Mouse (Mus musculus) neural tube, embryonic 15.5 days (tissue): ENCODE measurements around the gene Zfp335. TPM values are rescaled to one million over a fixed set of nuclear protein-coding genes. Genes with fewer than 3 reads are reported as not detected.

Experiments
- ATAC-seq: fragments of 200-750 bp; cut with Nextera tagmentation; 2 replicates; pipeline ENCODE4 v1.8.0; 2017; ENCODE audit warnings: mild to moderate bottlenecking, moderate TSS enrichment, moderate library complexity; ENCODE audit not compliant: low FRiP score
- H3K27ac ChIP-seq: fragments of 300-500 bp; sonication (generic); replicated peaks from 2 replicates; pipeline ENCODE4 v1.5.1; 2015; ENCODE audit warnings: mild to moderate bottlenecking, inconsistent platforms
- H3K27me3 ChIP-seq: fragments of 300-500 bp; sonication (generic); replicated peaks from 2 replicates; pipeline ENCODE4 v1.6.1; 2015; ENCODE audit warnings: inconsistent platforms
- H3K36me3 ChIP-seq: fragments of 300-500 bp; sonication (generic); 2 replicates; pipeline ENCODE4 v1.6.1; 2015; ENCODE audit warnings: inconsistent platforms
- H3K4me1 ChIP-seq: fragments of 300-500 bp; sonication (generic); 2 replicates; pipeline ENCODE4 v1.6.1; 2015; ENCODE audit warnings: inconsistent platforms
- H3K4me2 ChIP-seq: fragments of 300-500 bp; sonication (generic); 2 replicates; pipeline ENCODE4 v1.6.1; 2015; ENCODE audit warnings: inconsistent platforms, mild to moderate bottlenecking, moderate library complexity
- H3K4me3 ChIP-seq: fragments of 300-500 bp; sonication (generic); replicated peaks from 2 replicates; pipeline ENCODE4 v1.5.1; 2015; ENCODE audit warnings: mild to moderate bottlenecking, inconsistent platforms
- H3K9ac ChIP-seq: fragments of 300-500 bp; sonication (generic); replicated peaks from 2 replicates; pipeline ENCODE4 v1.6.1; 2015; ENCODE audit warnings: mild to moderate bottlenecking, inconsistent platforms
- H3K9me3 ChIP-seq: fragments of 300-500 bp; sonication (generic); replicated peaks from 2 replicates; pipeline ENCODE4 v1.6.1; 2016; ENCODE audit warnings: inconsistent platforms
- WGBS: fragments of 180-500 bp; shearing (Covaris S2); methylation state at CpG from one replicate; pipeline ENCODE4 v1.1.7; 2015; ENCODE audit warnings: mixed read lengths; 5-methylcytosine and 5-hydroxymethylcytosine counted together
- polyA plus RNA-seq: library from polyadenylated mRNA; unstranded; fragments of >200 nt; fragmentation: Nextera tagmentation; extraction: Ambion mirVana; gene quantifications from 2 replicates; pipeline ENCODE4 v1.2.1, GENCODE M21; 2015

Gene Zfp335
- polyA plus RNA-seq, 1 experiment from 2014 or later, result 13.8 TPM

GRCm38 (mm10) chr2:164921984-164922383, 10.4 kb upstream of the Zfp335 start:
- 52% methylated on average over 7 of the region's 7 CpGs for WGBS
- peaks cover 17% of the 10 kb centered on the region; the same call in 1 of the 2 replicates for H3K4me1 ChIP-seq
- ATAC-seq, result no peak
- H3K36me3 ChIP-seq, result peaks cover 7% of the 10 kb centered on the region
- no peaks in the 10 kb centered on the region for H3K27me3 ChIP-seq
- no peak overlapping the region for H3K4me3 ChIP-seq
- no peak overlapping the region for H3K27ac ChIP-seq
- H3K9ac ChIP-seq, result no peak overlapping the region
- H3K9me3 ChIP-seq, result no peaks in the 10 kb centered on the region
- H3K4me2 ChIP-seq, result no peak overlapping the region

- no peaks in the 10 kb centered on the region for H3K27me3 ChIP-seq
- H3K4me2 ChIP-seq, result no peak overlapping the region
- ATAC-seq, result no peak
- 68% methylated on average over 4 of the region's 5 CpGs for WGBS
- H3K27ac ChIP-seq, result no peak overlapping the region
- H3K36me3 ChIP-seq, result peaks cover 7% of the 10 kb centered on the region
- H3K4me3 ChIP-seq, result no peak overlapping the region
- H3K4me1 ChIP-seq, result peaks cover 3% of the 10 kb centered on the region; the same call in 1 of the 2 replicates
- no peaks in the 10 kb centered on the region for H3K9me3 ChIP-seq
- no peak overlapping the region for H3K9ac ChIP-seq
Measured at GRCm38 (mm10) chr2:164918325-164918724, 6.8 kb upstream of the Zfp335 start.

- H3K9ac ChIP-seq, result no peak overlapping the region
- no peak overlapping the region for H3K4me3 ChIP-seq
- ATAC-seq, result no peak
- no peak overlapping the region for H3K27ac ChIP-seq
- no peaks in the 10 kb centered on the region for H3K27me3 ChIP-seq
- H3K4me2 ChIP-seq, result no peak overlapping the region
- H3K36me3 ChIP-seq, result peaks cover 7% of the 10 kb centered on the region
- H3K9me3 ChIP-seq, result no peaks in the 10 kb centered on the region
- 34% methylated on average over 10 of the region's 10 CpGs for whole genome bisulfite sequencing
- H3K4me1 ChIP-seq, result peaks cover 8% of the 10 kb centered on the region
Measured at GRCm38 (mm10) chr2:164917371-164917770, 5.8 kb upstream of the Zfp335 start.

- no peak for ATAC-seq
- Histone ChIP-seq H3K27me3 (no peaks in the 10 kb centered on the region), H3K4me3 (no peak overlapping the region), H3K4me1 (peaks cover 12% of the 10 kb centered on the region), H3K9me3 (no peaks in the 10 kb centered on the region), H3K9ac (no peak overlapping the region), H3K27ac (no peak overlapping the region), H3K4me2 (no peak overlapping the region), H3K36me3 (peaks cover 7% of the 10 kb centered on the region)
- 85% methylated on average over 5 of the region's 5 CpGs for WGBS
Measured at GRCm38 (mm10) chr2:164916820-164917219, 5.3 kb upstream of the Zfp335 start.

GRCm38 (mm10) chr2:164913428-164913786, 1.9 kb upstream of the Zfp335 start:
- Histone ChIP-seq H3K27ac (no peak overlapping the region), H3K4me1 (peaks cover 31% of the 10 kb centered on the region), H3K27me3 (no peaks in the 10 kb centered on the region), H3K9me3 (no peaks in the 10 kb centered on the region), H3K4me3 (no peak overlapping the region), H3K9ac (no peak overlapping the region), H3K4me2 (no peak overlapping the region), H3K36me3 (peaks cover 10% of the 10 kb centered on the region)
- no peak for ATAC-seq
- 98% methylated on average over 2 of the region's 2 CpGs for WGBS

GRCm38 (mm10) chr2:164912749-164913427, 1.3 kb upstream of the Zfp335 start:
- no peak for ATAC-seq
- no peaks in the 10 kb centered on the region for H3K27me3 ChIP-seq
- peak overlapping the region; percentile 84 for H3K4me3 ChIP-seq
- no peaks in the 10 kb centered on the region for H3K9me3 ChIP-seq
- H3K4me2 ChIP-seq, result peak overlapping the region; percentile 90
- no peak overlapping the region for H3K9ac ChIP-seq
- 93% methylated on average over 9 of the region's 9 CpGs for WGBS
- peaks cover 31% of the 10 kb centered on the region for H3K4me1 ChIP-seq
- H3K36me3 ChIP-seq, result peaks cover 15% of the 10 kb centered on the region
- peak overlapping the region; percentile 100 for H3K27ac ChIP-seq

- Histone ChIP-seq H3K4me2 (peak overlapping the region; percentile 90), H3K4me3 (peak overlapping the region; percentile 84), H3K36me3 (peaks cover 22% of the 10 kb centered on the region), H3K27ac (peak overlapping the region; percentile 100), H3K4me1 (peaks cover 31% of the 10 kb centered on the region), H3K9me3 (no peaks in the 10 kb centered on the region), H3K27me3 (no peaks in the 10 kb centered on the region), H3K9ac (peak overlapping the region; percentile 89)
- ATAC-seq, result no peak; the same call in 1 of the 2 replicates
- 30% methylated on average over 12 of the region's 12 CpGs for WGBS
Measured at GRCm38 (mm10) chr2:164912151-164912550, 594 bp upstream of the Zfp335 start.

GRCm38 (mm10) chr2:164910360-164911061, 1.0 kb downstream of the Zfp335 start:
- Histone ChIP-seq H3K4me2 (peak overlapping the region; percentile 90), H3K27ac (peak overlapping the region; percentile 100), H3K27me3 (no peaks in the 10 kb centered on the region), H3K9me3 (no peaks in the 10 kb centered on the region), H3K4me1 (peaks cover 31% of the 10 kb centered on the region), H3K36me3 (peaks cover 39% of the 10 kb centered on the region), H3K4me3 (peak overlapping the region; percentile 84), H3K9ac (peak overlapping the region; percentile 89)
- peak; percentile 45 for ATAC-seq
- WGBS, result 6% methylated on average over 37 of the region's 37 CpGs

GRCm38 (mm10) chr2:164909542-164909941, 2.0 kb downstream of the Zfp335 start:
- peaks cover 31% of the 10 kb centered on the region for H3K4me1 ChIP-seq
- H3K9me3 ChIP-seq, result no peaks in the 10 kb centered on the region
- peak overlapping the region; percentile 89; the same call in 1 of the 2 replicates for H3K9ac ChIP-seq
- H3K4me2 ChIP-seq, result peak overlapping the region; percentile 90
- no peak for ATAC-seq
- H3K27ac ChIP-seq, result no peak overlapping the region
- H3K4me3 ChIP-seq, result peak overlapping the region; percentile 84
- 76% methylated on average over 1 of the region's 1 CpGs for WGBS
- no peaks in the 10 kb centered on the region for H3K27me3 ChIP-seq
- peaks cover 48% of the 10 kb centered on the region for H3K36me3 ChIP-seq

- 95% methylated on average over 3 of the region's 3 CpGs for WGBS
- H3K4me2 ChIP-seq, result peak overlapping the region; percentile 90
- ATAC-seq, result no peak
- no peaks in the 10 kb centered on the region for H3K27me3 ChIP-seq
- no peak overlapping the region for H3K9ac ChIP-seq
- H3K27ac ChIP-seq, result no peak overlapping the region
- H3K4me1 ChIP-seq, result peaks cover 31% of the 10 kb centered on the region
- no peaks in the 10 kb centered on the region for H3K9me3 ChIP-seq
- H3K4me3 ChIP-seq, result no peak overlapping the region
- H3K36me3 ChIP-seq, result peaks cover 53% of the 10 kb centered on the region
Measured at GRCm38 (mm10) chr2:164909100-164909499, 2.5 kb downstream of the Zfp335 start.

- Histone ChIP-seq H3K4me3 (no peak overlapping the region), H3K4me2 (no peak overlapping the region), H3K27ac (no peak overlapping the region), H3K27me3 (no peaks in the 10 kb centered on the region), H3K4me1 (peaks cover 27% of the 10 kb centered on the region), H3K9ac (no peak overlapping the region), H3K9me3 (no peaks in the 10 kb centered on the region), H3K36me3 (peaks cover 62% of the 10 kb centered on the region)
- 99% methylated on average over 5 of the region's 5 CpGs for WGBS
- no peak for ATAC-seq
Measured at GRCm38 (mm10) chr2:164908011-164908410, 3.5 kb downstream of the Zfp335 start.

- ATAC-seq, result no peak
- H3K4me2 ChIP-seq, result no peak overlapping the region
- peaks cover 25% of the 10 kb centered on the region for H3K4me1 ChIP-seq
- H3K27ac ChIP-seq, result no peak overlapping the region
- H3K27me3 ChIP-seq, result no peaks in the 10 kb centered on the region
- H3K36me3 ChIP-seq, result peaks cover 67% of the 10 kb centered on the region
- H3K9me3 ChIP-seq, result no peaks in the 10 kb centered on the region
- H3K9ac ChIP-seq, result no peak overlapping the region
- H3K4me3 ChIP-seq, result no peak overlapping the region
- WGBS, result 96% methylated on average over 12 of the region's 12 CpGs
Measured at GRCm38 (mm10) chr2:164907511-164907910, 4.0 kb downstream of the Zfp335 start.
